Mouse (Mus musculus) liver, postnatal 0 days (tissue): Measurements from ENCODE around the gene Mdga1. TPM values are rescaled to one million over a fixed set of nuclear protein-coding genes. Genes with fewer than 3 reads are reported as not detected.

Experiments
- ATAC-seq: fragments of 200-750 bp; cut with Nextera tagmentation; 2 replicates; pipeline ENCODE4 v1.8.0; 2017; ENCODE audit warnings: mild to moderate bottlenecking, moderate library complexity
- DNase-seq: peaks from one replicate; pipeline ENCODE4 v3.0.0-alpha.2; 2016
- H3K27ac ChIP-seq: fragments of 300-500 bp; sonication (generic); 2 replicates; pipeline ENCODE4 v1.5.1; 2014; ENCODE audit warnings: antibody characterized with exemption, moderate library complexity, mild to moderate bottlenecking, low read depth
- H3K27me3 ChIP-seq: fragments of 300-500 bp; sonication (generic); 2 replicates; pipeline ENCODE4 v1.6.1; 2014; ENCODE audit warnings: low read length, control low read depth, mixed read lengths; ENCODE audit not compliant: insufficient read depth
- H3K36me3 ChIP-seq: fragments of 300-500 bp; sonication (generic); replicated peaks from 2 replicates; pipeline ENCODE4 v1.6.1; 2014; ENCODE audit warnings: mild to moderate bottlenecking, control low read depth, low read length, moderate library complexity, mixed read lengths; ENCODE audit not compliant: insufficient read depth
- H3K4me1 ChIP-seq: fragments of 300-500 bp; sonication (generic); 2 replicates; pipeline ENCODE4 v1.6.1; 2014; ENCODE audit warnings: antibody characterized with exemption, mild to moderate bottlenecking, control low read depth; ENCODE audit not compliant: insufficient read depth
- H3K4me2 ChIP-seq: fragments of 300-500 bp; sonication (generic); 2 replicates; pipeline ENCODE4 v1.6.1; 2014; ENCODE audit warnings: low read depth, mild to moderate bottlenecking, low read length, moderate library complexity, mixed read lengths
- H3K4me3 ChIP-seq: fragments of 300-500 bp; sonication (generic); 2 replicates; pipeline ENCODE4 v1.5.1; 2014; ENCODE audit warnings: low read depth, low read length
- H3K9ac ChIP-seq: fragments of 300-500 bp; sonication (generic); replicated peaks from 2 replicates; pipeline ENCODE4 v1.6.1; 2014; ENCODE audit warnings: mild to moderate bottlenecking, moderate library complexity
- H3K9me3 ChIP-seq: fragments of 300-500 bp; sonication (generic); 2 replicates; pipeline ENCODE4 v1.6.1; 2016; ENCODE audit warnings: mild to moderate bottlenecking, control low read depth, low read length, mixed read lengths
- CTCF ChIP-seq: sonication (generic); IDR thresholded peaks from 2 replicates; pipeline ENCODE4 v1.5.1; 2016; ENCODE audit warnings: antibody characterized with exemption, low read depth
- EP300 ChIP-seq: IDR thresholded peaks from 2 replicates; pipeline ENCODE4 v1.6.1; 2016; ENCODE audit warnings: antibody characterized with exemption, low read depth, mild to moderate bottlenecking
- WGBS: fragments of 180-500 bp; shearing (Covaris S2); extraction: QIAGEN DNeasy Blood & Tissue Kit; methylation state at CpG from one replicate; pipeline ENCODE4 v1.1.7; 2014; ENCODE audit not compliant: insufficient replicate concordance; 5-methylcytosine and 5-hydroxymethylcytosine counted together
- polyA plus RNA-seq: library from polyadenylated mRNA; unstranded; fragments of >200 nt; fragmentation: Nextera tagmentation; extraction: Ambion mirVana; gene quantifications from 2 replicates; pipeline ENCODE4 v1.2.1, GENCODE M21; 2015

The Mdga1 gene
- polyA plus RNA-seq, 1 experiment from 2014 or later: 2.0 TPM

- no peak overlapping the region for H3K27ac ChIP-seq
- H3K9me3 ChIP-seq: no peaks in the 10 kb centered on the region; the same call in 1 of the 2 replicates
- WGBS: 2% methylated on average over 41 of the region's 57 CpGs
- ATAC-seq: peak; percentile 40
- peak overlapping the region; percentile 96 for H3K4me2 ChIP-seq
- peak overlapping the region; percentile 58 for H3K4me3 ChIP-seq
- peaks cover 77% of the 10 kb centered on the region for H3K27me3 ChIP-seq
- peak; percentile 59 for DNase-seq
- no peak for TF ChIP-seq EP300
- peak; percentile 51 for TF ChIP-seq CTCF
- H3K4me1 ChIP-seq: peaks cover 26% of the 10 kb centered on the region
- H3K36me3 ChIP-seq: no peaks in the 10 kb centered on the region
- H3K9ac ChIP-seq: peak overlapping the region; percentile 56
These were observed 82.5 kb downstream of the Mdga1 start for GRCm38 (mm10) chr17:29887271-29887880.

- 1% methylated on average over 39 of the region's 39 CpGs for WGBS
These were observed 83.1 kb downstream of the Mdga1 start for GRCm38 (mm10) chr17:29886655-29887251.

GRCm38 (mm10) chr17:29886061-29886460 is 83.8 kb downstream of the Mdga1 start:
- Histone ChIP-seq H3K27ac (no peak overlapping the region), H3K4me3 (peak overlapping the region; percentile 58), H3K9me3 (no peaks in the 10 kb centered on the region), H3K4me2 (peak overlapping the region; percentile 96), H3K27me3 (peaks cover 68% of the 10 kb centered on the region), H3K36me3 (no peaks in the 10 kb centered on the region), H3K4me1 (peaks cover 26% of the 10 kb centered on the region), H3K9ac (no peak overlapping the region; the same call in 1 of the 2 replicates)
- WGBS: 23% methylated on average over 4 of the region's 4 CpGs
- ATAC-seq (no peak), DNase-seq (no peak)
- TF ChIP-seq CTCF (no peak), EP300 (no peak)

More at GRCm38 (mm10) chr17:29886655-29887251, 83.1 kb downstream of the Mdga1 start:
- TF ChIP-seq EP300 (no peak), CTCF (no peak)
- peak overlapping the region; percentile 58 for H3K4me3 ChIP-seq
- DNase-seq (peak; percentile 27), ATAC-seq (no peak)
- H3K9me3 ChIP-seq: no peaks in the 10 kb centered on the region
- H3K9ac ChIP-seq: peak overlapping the region; percentile 56
- peaks cover 26% of the 10 kb centered on the region for H3K4me1 ChIP-seq
- H3K4me2 ChIP-seq: peak overlapping the region; percentile 96
- H3K27me3 ChIP-seq: peaks cover 74% of the 10 kb centered on the region
- no peak overlapping the region for H3K27ac ChIP-seq
- no peaks in the 10 kb centered on the region for H3K36me3 ChIP-seq

DNA sequence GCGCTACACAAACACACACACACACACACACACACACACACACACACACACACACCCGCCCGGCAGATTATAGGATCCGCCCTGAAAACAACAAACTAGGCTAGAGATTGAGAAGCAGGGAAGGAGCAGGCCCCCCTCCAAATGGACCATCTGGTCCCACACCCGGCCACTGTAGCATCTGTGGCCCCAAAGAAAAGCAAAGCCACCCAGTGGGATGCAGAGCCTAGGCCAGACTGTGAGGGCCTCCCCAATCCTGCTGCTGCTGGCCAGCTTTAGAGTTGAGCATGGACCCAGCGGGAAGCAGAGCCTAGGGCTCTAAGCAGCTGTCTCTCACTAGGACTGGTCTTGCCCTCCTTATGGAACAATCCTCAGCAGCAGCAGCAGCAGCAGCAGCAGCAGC is 85.3 kb downstream of the Mdga1 start:
- no peak overlapping the region for H3K27ac ChIP-seq
- no peaks in the 10 kb centered on the region for H3K9me3 ChIP-seq
- no peak for ATAC-seq
- H3K4me2 ChIP-seq: no peak overlapping the region
- peaks cover 57% of the 10 kb centered on the region for H3K27me3 ChIP-seq
- H3K9ac ChIP-seq: no peak overlapping the region
- WGBS: 56% methylated on average over 6 of the region's 6 CpGs
- H3K4me3 ChIP-seq: no peak overlapping the region
- no peak for TF ChIP-seq CTCF
- no peak for TF ChIP-seq EP300
- peaks cover 23% of the 10 kb centered on the region for H3K4me1 ChIP-seq
- DNase-seq: no peak
- H3K36me3 ChIP-seq: no peaks in the 10 kb centered on the region

GRCm38 (mm10) chr17:29883351-29883750 is 86.5 kb downstream of the Mdga1 start:
- no peak overlapping the region for H3K4me3 ChIP-seq
- no peak overlapping the region for H3K4me2 ChIP-seq
- H3K36me3 ChIP-seq: no peaks in the 10 kb centered on the region
- H3K9me3 ChIP-seq: no peaks in the 10 kb centered on the region
- H3K27me3 ChIP-seq: peaks cover 45% of the 10 kb centered on the region
- WGBS: 50% methylated on average over 9 of the region's 9 CpGs
- H3K27ac ChIP-seq: no peak overlapping the region
- H3K9ac ChIP-seq: no peak overlapping the region
- TF ChIP-seq EP300 (no peak), CTCF (no peak)
- H3K4me1 ChIP-seq: peaks cover 12% of the 10 kb centered on the region
- ATAC-seq: no peak
- no peak for DNase-seq

GRCm38 (mm10) chr17:29882885-29883284 is 87.0 kb downstream of the Mdga1 start:
- Histone ChIP-seq H3K27me3 (peaks cover 40% of the 10 kb centered on the region), H3K4me2 (no peak overlapping the region), H3K9ac (no peak overlapping the region), H3K9me3 (no peaks in the 10 kb centered on the region; the same call in 1 of the 2 replicates), H3K27ac (no peak overlapping the region), H3K36me3 (no peaks in the 10 kb centered on the region), H3K4me3 (no peak overlapping the region), H3K4me1 (peaks cover 8% of the 10 kb centered on the region)
- peak; percentile 79 for DNase-seq
- no peak for TF ChIP-seq EP300
- peak; percentile 98 for TF ChIP-seq CTCF
- no peak for ATAC-seq
- WGBS: 0% methylated on average over 5 of the region's 5 CpGs
